Mouse (Mus musculus) heart, embryonic 12.5 days (tissue): ENCODE data around the gene Bnip3. TPM values are rescaled to one million over a fixed set of nuclear protein-coding genes. Genes with fewer than 3 reads are reported as not detected.
A peak's percentile ranks its signal among the peaks of the same experiment; 100 is the strongest.

ENCODE experiments used
- ATAC-seq: fragments of 200-750 bp; cut with Nextera tagmentation; 2 replicates; pipeline ENCODE4 v1.8.0; 2017; ENCODE audit warnings: moderate TSS enrichment, moderate library complexity; ENCODE audit not compliant: insufficient number of reproducible peaks, low FRiP score
- H3K27ac ChIP-seq: fragments of 300-500 bp; sonication (generic); 2 replicates; pipeline ENCODE4 v1.5.1; 2016; ENCODE audit warnings: mild to moderate bottlenecking, moderate library complexity; ENCODE audit not compliant: poor library complexity, severe bottlenecking
- H3K27me3 ChIP-seq: fragments of 300-500 bp; sonication (generic); replicated peaks from 2 replicates; pipeline ENCODE4 v1.6.1; 2016; ENCODE audit warnings: mild to moderate bottlenecking, moderate library complexity
- H3K36me3 ChIP-seq: fragments of 300-500 bp; sonication (generic); 2 replicates; pipeline ENCODE4 v1.6.1; 2016; ENCODE audit warnings: mild to moderate bottlenecking, moderate library complexity
- H3K4me1 ChIP-seq: fragments of 300-500 bp; sonication (generic); replicated peaks from 2 replicates; pipeline ENCODE4 v1.6.1; 2016; ENCODE audit warnings: mild to moderate bottlenecking
- H3K4me2 ChIP-seq: fragments of 300-500 bp; sonication (generic); 2 replicates; pipeline ENCODE4 v1.6.1; 2016; ENCODE audit warnings: mild to moderate bottlenecking, moderate library complexity
- H3K4me3 ChIP-seq: fragments of 300-500 bp; sonication (generic); 2 replicates; pipeline ENCODE4 v1.5.1; 2016; ENCODE audit warnings: mild to moderate bottlenecking
- H3K9ac ChIP-seq: fragments of 300-500 bp; sonication (generic); 2 replicates; pipeline ENCODE4 v1.6.1; 2016; ENCODE audit warnings: mild to moderate bottlenecking, moderate library complexity
- H3K9me3 ChIP-seq: fragments of 300-500 bp; sonication (generic); replicated peaks from 2 replicates; pipeline ENCODE4 v1.6.1; 2016; ENCODE audit warnings: mild to moderate bottlenecking, moderate library complexity
- WGBS: fragments of 180-500 bp; shearing (Covaris S2); methylation state at CpG from one replicate; pipeline ENCODE4 v1.1.7; 2016; 5-methylcytosine and 5-hydroxymethylcytosine counted together
- polyA plus RNA-seq: library from polyadenylated mRNA; unstranded; fragments of >200 nt; fragmentation: Nextera tagmentation; extraction: Ambion mirVana; gene quantifications from 2 replicates; pipeline ENCODE4 v1.2.1, GENCODE M21; 2016

Bnip3 gene
- polyA plus RNA-seq, 1 experiment from 2014 or later, result 311 TPM

GRCm38 (mm10) chr7:138934523-138934922 lies 25.2 kb upstream of the Bnip3 start:
- Histone ChIP-seq H3K4me2 (no peak overlapping the region), H3K9ac (no peak overlapping the region), H3K9me3 (peaks cover 12% of the 10 kb centered on the region), H3K4me1 (no peaks in the 10 kb centered on the region), H3K27ac (no peak overlapping the region), H3K27me3 (peaks cover 28% of the 10 kb centered on the region), H3K36me3 (no peaks in the 10 kb centered on the region), H3K4me3 (no peak overlapping the region)
- ATAC-seq, result no peak
- WGBS, result 77% methylated on average over 3 of the region's 3 CpGs

- no peak for ATAC-seq
- Histone ChIP-seq H3K27ac (no peak overlapping the region), H3K27me3 (0 out of 2 replicates have a peak, but pooled peaks cover 5% of the 10 kb centered on the region), H3K4me1 (no peaks in the 10 kb centered on the region), H3K9me3 (no peaks in the 10 kb centered on the region), H3K4me2 (no peak overlapping the region), H3K9ac (no peak overlapping the region), H3K4me3 (no peak overlapping the region), H3K36me3 (no peaks in the 10 kb centered on the region)
- WGBS, result 95% methylated on average over 4 of the region's 4 CpGs
These were observed 19.1 kb upstream of the Bnip3 start for GRCm38 (mm10) chr7:138928456-138928855.

GRCm38 (mm10) chr7:138923756-138924425 lies 14.6 kb upstream of the Bnip3 start:
- no peak overlapping the region for H3K9ac ChIP-seq
- H3K27ac ChIP-seq, result no peak overlapping the region
- no peaks in the 10 kb centered on the region for H3K36me3 ChIP-seq
- 16% methylated on average over 3 of the region's 3 CpGs for WGBS
- H3K27me3 ChIP-seq, result 0 out of 2 replicates have a peak, but pooled peaks cover 5% of the 10 kb centered on the region
- no peaks in the 10 kb centered on the region for H3K9me3 ChIP-seq
- H3K4me1 ChIP-seq, result peaks cover 6% of the 10 kb centered on the region
- H3K4me2 ChIP-seq, result no peak overlapping the region
- no peak for ATAC-seq
- no peak overlapping the region for H3K4me3 ChIP-seq

DNA sequence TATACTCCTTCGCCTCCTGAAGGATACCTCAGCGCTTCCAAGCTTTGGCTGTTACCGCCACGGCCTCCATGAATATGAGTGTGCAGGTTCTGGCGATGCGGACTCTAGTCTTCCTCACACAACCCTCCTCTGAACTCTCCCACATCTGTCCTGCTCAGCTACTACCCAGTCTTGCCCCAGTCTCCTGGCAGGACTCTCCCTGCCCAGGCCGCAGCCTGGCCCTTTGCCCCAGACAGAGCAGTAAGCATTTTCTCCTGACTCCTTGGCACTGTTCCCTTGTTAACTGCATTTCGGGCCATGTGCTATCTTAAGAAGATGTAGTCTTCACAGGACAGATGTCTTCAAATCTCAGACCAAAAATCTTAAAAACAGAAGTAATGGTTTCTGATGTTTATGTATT lies 12.3 kb upstream of the Bnip3 start:
- no peaks in the 10 kb centered on the region for H3K36me3 ChIP-seq
- no peak overlapping the region for H3K9ac ChIP-seq
- no peak overlapping the region for H3K27ac ChIP-seq
- no peak overlapping the region for H3K4me3 ChIP-seq
- H3K27me3 ChIP-seq, result 0 out of 2 replicates have a peak, but pooled peaks cover 5% of the 10 kb centered on the region
- H3K4me1 ChIP-seq, result peaks cover 7% of the 10 kb centered on the region
- H3K9me3 ChIP-seq, result no peaks in the 10 kb centered on the region
- no peak overlapping the region for H3K4me2 ChIP-seq
- WGBS, result 92% methylated on average over 8 of the region's 8 CpGs
- ATAC-seq, result no peak

DNA sequence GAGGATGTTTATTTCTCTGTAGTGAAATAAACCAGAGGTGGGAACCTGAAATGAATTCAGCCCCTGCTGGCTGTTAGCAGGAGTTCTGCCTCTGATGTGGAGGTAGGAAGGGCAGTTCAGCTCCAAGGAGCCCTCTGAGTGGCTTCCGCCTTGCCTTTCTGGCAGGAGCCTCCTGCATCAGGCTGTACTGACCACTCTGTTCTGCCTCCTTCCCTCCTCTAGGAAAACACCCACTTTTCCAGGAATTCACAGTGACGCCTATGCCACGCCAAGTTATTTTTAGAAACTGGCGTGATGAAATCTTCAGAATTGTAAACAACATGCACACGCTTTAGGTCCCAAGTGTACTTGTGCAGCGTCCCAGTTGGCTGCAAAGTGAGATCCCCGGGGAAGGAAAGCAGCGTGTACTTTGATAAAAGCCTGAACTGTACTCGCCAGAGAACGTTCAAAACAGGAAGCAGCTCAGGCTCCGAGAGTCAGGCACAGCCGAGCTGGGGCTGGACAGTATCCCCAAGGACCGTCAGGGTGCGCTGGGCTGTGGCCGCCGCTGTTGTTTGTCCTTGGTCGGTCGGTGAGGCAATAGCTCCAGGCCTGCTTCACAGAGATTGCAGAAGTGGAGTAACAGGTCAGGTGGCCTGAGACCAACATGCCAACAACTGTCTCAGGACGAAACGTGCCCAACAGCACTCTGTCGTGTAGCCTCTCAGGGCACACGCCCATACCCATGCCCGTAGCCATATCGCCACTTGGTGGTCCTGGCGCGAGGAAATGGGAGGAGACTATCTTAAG lies 10.0 kb upstream of the Bnip3 start:
- H3K4me2 ChIP-seq, result peak overlapping the region; percentile 76
- H3K36me3 ChIP-seq, result no peaks in the 10 kb centered on the region
- peak overlapping the region; percentile 45 for H3K4me3 ChIP-seq
- whole genome bisulfite sequencing, result under 1% methylated on average over 26 of the region's 26 CpGs
- H3K27me3 ChIP-seq, result no peaks in the 10 kb centered on the region
- peak; percentile 89 for ATAC-seq
- peak overlapping the region; percentile 89 for H3K27ac ChIP-seq
- no peaks in the 10 kb centered on the region for H3K9me3 ChIP-seq
- H3K9ac ChIP-seq, result peak overlapping the region; percentile 62
- peaks cover 7% of the 10 kb centered on the region for H3K4me1 ChIP-seq

GRCm38 (mm10) chr7:138913616-138914015 lies 4.3 kb upstream of the Bnip3 start:
- H3K27ac ChIP-seq, result no peak overlapping the region
- no peak for ATAC-seq

DNA sequence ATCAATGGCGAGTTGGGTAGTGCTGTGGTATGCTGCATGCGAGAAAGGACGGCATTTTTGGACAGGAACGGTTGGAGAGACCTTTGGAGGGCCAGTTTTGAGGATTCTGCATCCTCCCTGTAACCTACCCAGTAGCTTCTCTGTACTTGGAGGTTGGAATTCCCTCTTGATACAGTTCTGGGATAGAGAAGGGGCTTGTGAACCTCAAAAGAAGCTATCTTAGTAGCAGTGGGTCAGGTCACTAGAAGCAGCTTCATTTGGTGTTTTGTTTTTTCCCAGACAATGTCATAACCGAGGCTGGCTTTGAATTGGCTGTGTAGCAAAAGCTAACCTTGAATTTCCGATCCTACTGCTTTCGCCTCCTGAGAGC lies 859 bp upstream of the Bnip3 start:
- ATAC-seq, result no peak

More at GRCm38 (mm10) chr7:138913616-138914015, 4.3 kb upstream of the Bnip3 start:
- Histone ChIP-seq H3K27me3 (no peaks in the 10 kb centered on the region), H3K9me3 (no peaks in the 10 kb centered on the region), H3K4me3 (no peak overlapping the region), H3K4me1 (peaks cover 10% of the 10 kb centered on the region), H3K9ac (no peak overlapping the region), H3K36me3 (no peaks in the 10 kb centered on the region), H3K4me2 (no peak overlapping the region)
- 78% methylated on average over 3 of the region's 3 CpGs for WGBS

GRCm38 (mm10) chr7:138908768-138909276 lies 497 bp downstream of the Bnip3 start:
- 7% methylated on average over 10 of the region's 10 CpGs for WGBS
- ATAC-seq, result no peak
- Histone ChIP-seq H3K9me3 (no peaks in the 10 kb centered on the region), H3K4me2 (peak overlapping the region; percentile 72), H3K9ac (peak overlapping the region; percentile 97), H3K36me3 (no peaks in the 10 kb centered on the region), H3K27ac (peak overlapping the region; percentile 87), H3K27me3 (no peaks in the 10 kb centered on the region), H3K4me1 (peaks cover 46% of the 10 kb centered on the region), H3K4me3 (peak overlapping the region; percentile 90)

More for the DNA sequence above, 859 bp upstream of the Bnip3 start:
- no peaks in the 10 kb centered on the region for H3K27me3 ChIP-seq
- peaks cover 36% of the 10 kb centered on the region for H3K4me1 ChIP-seq
- no peaks in the 10 kb centered on the region for H3K36me3 ChIP-seq
- H3K9ac ChIP-seq, result peak overlapping the region; percentile 97
- H3K9me3 ChIP-seq, result no peaks in the 10 kb centered on the region
- H3K4me2 ChIP-seq, result peak overlapping the region; percentile 72
- H3K4me3 ChIP-seq, result peak overlapping the region; percentile 90
- H3K27ac ChIP-seq, result peak overlapping the region; percentile 87
- WGBS, result 25% methylated on average over 7 of the region's 7 CpGs

DNA sequence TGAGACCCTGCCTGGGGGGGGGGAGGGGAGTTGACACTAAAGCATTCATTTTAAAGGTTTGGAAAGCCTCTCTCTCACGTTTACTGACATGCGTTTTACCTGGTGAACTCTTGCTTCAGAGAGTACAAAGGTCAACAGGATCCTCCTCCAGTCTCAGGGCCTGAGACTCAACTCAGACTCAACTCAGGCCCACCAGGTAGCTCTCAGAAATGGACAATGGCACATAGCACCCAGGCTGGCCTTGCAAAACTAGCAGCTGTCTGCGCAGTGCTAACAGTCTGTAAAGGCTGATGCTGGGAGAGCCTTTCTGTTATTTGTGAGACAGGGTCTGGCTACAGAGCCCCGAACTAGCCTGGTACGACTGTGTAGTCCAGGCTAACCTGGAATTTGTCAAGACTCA lies 1.3 kb downstream of the Bnip3 start:
- peak overlapping the region; percentile 97 for H3K9ac ChIP-seq
- peak overlapping the region; percentile 72 for H3K4me2 ChIP-seq
- H3K9me3 ChIP-seq, result no peaks in the 10 kb centered on the region
- no peak for ATAC-seq
- 56% methylated on average over 5 of the region's 5 CpGs for WGBS
- H3K4me1 ChIP-seq, result peaks cover 48% of the 10 kb centered on the region
- H3K4me3 ChIP-seq, result peak overlapping the region; percentile 90
- H3K36me3 ChIP-seq, result no peaks in the 10 kb centered on the region
- H3K27me3 ChIP-seq, result no peaks in the 10 kb centered on the region
- H3K27ac ChIP-seq, result peak overlapping the region; percentile 87

DNA sequence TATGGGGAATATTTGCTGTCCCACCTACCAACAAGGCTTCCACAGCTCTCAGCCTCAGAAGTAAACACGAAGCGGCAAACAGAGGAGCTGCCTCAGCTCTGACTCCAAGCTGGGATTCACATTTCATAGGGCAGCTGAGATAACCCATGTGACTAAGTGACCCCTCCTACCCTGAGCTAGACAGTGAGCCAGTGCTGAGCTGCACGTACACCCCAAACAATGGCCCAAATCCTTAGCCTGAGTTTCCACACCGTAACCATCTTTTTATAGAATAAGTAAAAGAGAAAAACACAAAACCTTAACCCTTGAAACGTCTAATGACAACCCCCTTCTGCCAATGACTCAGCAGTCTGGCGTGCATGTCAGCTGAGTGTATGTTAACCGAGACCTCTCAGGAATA lies 2.3 kb downstream of the Bnip3 start:
- Histone ChIP-seq H3K27me3 (no peaks in the 10 kb centered on the region), H3K4me3 (peak overlapping the region; percentile 45), H3K4me2 (peak overlapping the region; percentile 69), H3K4me1 (peaks cover 52% of the 10 kb centered on the region), H3K9me3 (no peaks in the 10 kb centered on the region), H3K9ac (peak overlapping the region; percentile 65), H3K27ac (peak overlapping the region; percentile 84), H3K36me3 (no peaks in the 10 kb centered on the region)
- 4% methylated on average over 7 of the region's 7 CpGs for WGBS
- peak; percentile 75 for ATAC-seq

DNA sequence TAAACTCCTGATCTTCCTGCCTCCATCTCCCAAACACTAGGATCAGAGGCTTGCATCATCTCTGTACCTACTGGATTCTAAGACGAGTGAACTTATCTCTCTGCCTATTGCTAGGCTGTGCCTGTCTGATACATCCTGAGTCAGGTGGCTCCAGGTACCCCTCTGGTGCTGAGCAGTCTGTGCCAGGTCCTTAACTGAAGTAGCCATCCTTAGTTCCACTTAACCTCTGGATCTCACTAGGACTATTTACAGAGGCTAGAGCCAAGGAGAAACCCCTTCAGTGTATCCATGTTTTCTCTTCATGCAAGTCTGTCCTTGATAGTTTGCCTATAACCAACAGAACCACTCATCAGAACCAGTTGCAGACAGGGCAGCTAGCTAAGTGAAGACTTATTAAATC lies 2.9 kb downstream of the Bnip3 start:
- ATAC-seq, result no peak
- Histone ChIP-seq H3K4me3 (peak overlapping the region; percentile 45), H3K27me3 (no peaks in the 10 kb centered on the region), H3K27ac (peak overlapping the region; percentile 84), H3K9ac (peak overlapping the region; percentile 65), H3K9me3 (no peaks in the 10 kb centered on the region), H3K4me2 (peak overlapping the region; percentile 69), H3K4me1 (peaks cover 52% of the 10 kb centered on the region), H3K36me3 (no peaks in the 10 kb centered on the region)
- WGBS, result 59% methylated on average over 1 of the region's 1 CpGs
